Mouse (Mus musculus) hindbrain, postnatal 0 days (tissue): ENCODE results near the gene Ift80. TPM values are rescaled to one million over a fixed set of nuclear protein-coding genes. Genes with fewer than 3 reads are reported as not detected.

Experiments used
- ATAC-seq: fragments of 200-750 bp; cut with Nextera tagmentation; 2 replicates; pipeline ENCODE4 v1.8.0; 2017; ENCODE audit warnings: mild to moderate bottlenecking, moderate TSS enrichment, moderate library complexity
- DNase-seq: peaks from one replicate; pipeline ENCODE4 v3.0.0-alpha.2; 2015; ENCODE audit warnings: low spot score
- H3K27ac ChIP-seq: fragments of 300-500 bp; sonication (generic); 2 replicates; pipeline ENCODE4 v1.5.1; 2014; ENCODE audit warnings: mild to moderate bottlenecking
- H3K27me3 ChIP-seq: fragments of 300-500 bp; sonication (generic); 2 replicates; pipeline ENCODE4 v1.6.1; 2014; ENCODE audit warnings: low read length, mixed read lengths; ENCODE audit not compliant: insufficient read depth
- H3K36me3 ChIP-seq: fragments of 300-500 bp; sonication (generic); 2 replicates; pipeline ENCODE4 v1.6.1; 2014; ENCODE audit warnings: low read length, mixed read lengths; ENCODE audit not compliant: insufficient read depth
- H3K4me1 ChIP-seq: fragments of 300-500 bp; sonication (generic); 2 replicates; pipeline ENCODE4 v1.6.1; 2014; ENCODE audit warnings: antibody characterized with exemption, low read length, mixed read lengths; ENCODE audit not compliant: insufficient read depth
- H3K4me2 ChIP-seq: fragments of 300-500 bp; sonication (generic); 2 replicates; pipeline ENCODE4 v1.6.1; 2014; ENCODE audit warnings: low read depth, mild to moderate bottlenecking, low read length, moderate library complexity, mixed read lengths
- H3K4me3 ChIP-seq: fragments of 300-500 bp; sonication (generic); 2 replicates; pipeline ENCODE4 v1.5.1; 2014; ENCODE audit warnings: low read length
- H3K9ac ChIP-seq: fragments of 300-500 bp; sonication (generic); replicated peaks from 2 replicates; pipeline ENCODE4 v1.6.1; 2014; ENCODE audit warnings: mild to moderate bottlenecking, low read length, moderate library complexity, mixed read lengths
- H3K9me3 ChIP-seq: fragments of 300-500 bp; sonication (generic); 2 replicates; pipeline ENCODE4 v1.6.1; 2016; ENCODE audit warnings: low read length, mixed read lengths
- CTCF ChIP-seq: IDR thresholded peaks from 2 replicates; pipeline ENCODE4 v1.5.1; 2016; ENCODE audit warnings: antibody characterized with exemption, control low read depth, low read depth
- WGBS: fragments of 180-500 bp; shearing (Covaris S2); extraction: QIAGEN DNeasy Blood & Tissue Kit; methylation state at CpG from one replicate; pipeline ENCODE4 v1.1.7; 2014; 5-methylcytosine and 5-hydroxymethylcytosine counted together
- microRNA counts: library from miRNA; unstranded; fragments of <30 nt; microRNA quantifications from one replicate; lab custom pipeline; 2015
- microRNA-seq, 2 experiments: library from miRNA; unstranded; fragments of <30 nt; microRNA quantifications; one replicate each; pipeline ENCODE4; 2016
- polyA plus RNA-seq: library from polyadenylated mRNA; unstranded; fragments of >200 nt; fragmentation: Nextera tagmentation; extraction: Ambion mirVana; gene quantifications from 2 replicates; pipeline ENCODE4 v1.2.1, GENCODE M21; 2015
- total RNA-seq: library from RNA; depleted of rRNA; stranded (reverse); fragments of >200 nt; gene quantifications from 2 replicates; pipeline ENCODE4 v1.2.3, GENCODE M21; 2014; rRNA removed

Gene Ift80
- total and polyA plus RNA-seq, 2 experiments from 2014 or later = 5.3 to 7.7 TPM

- TF ChIP-seq CTCF = 0 out of 2 replicates have a peak, but pooled peaks have one; percentile 1
- Histone ChIP-seq H3K9ac (peak overlapping the region; percentile 76), H3K9me3 (no peaks in the 10 kb centered on the region), H3K4me3 (peak overlapping the region; percentile 73), H3K4me1 (no peaks in the 10 kb centered on the region), H3K4me2 (peak overlapping the region; percentile 87), H3K27me3 (no peaks in the 10 kb centered on the region), H3K36me3 (no peaks in the 10 kb centered on the region), H3K27ac (no peak overlapping the region)
- peak; percentile 7 for DNase-seq
- 4% methylated on average over 15 of the region's 15 CpGs for WGBS
- peak; percentile 44 for ATAC-seq
Observed at GRCm38 (mm10) chr3:68870568-68870950, 133.8 kb downstream of the Ift80 start.

GRCm38 (mm10) chr3:68869691-68870567, 134.4 kb downstream of the Ift80 start:
- H3K36me3 ChIP-seq = no peaks in the 10 kb centered on the region
- H3K4me1 ChIP-seq = no peaks in the 10 kb centered on the region
- H3K27ac ChIP-seq = peak overlapping the region; percentile 41
- H3K27me3 ChIP-seq = no peaks in the 10 kb centered on the region
- DNase-seq (peak; percentile 75), ATAC-seq (peak; percentile 80)
- H3K4me3 ChIP-seq = peak overlapping the region; percentile 73
- peak overlapping the region; percentile 87 for H3K4me2 ChIP-seq
- peak overlapping the region; percentile 76 for H3K9ac ChIP-seq
- no peaks in the 10 kb centered on the region for H3K9me3 ChIP-seq
- under 1% methylated on average over 95 of the region's 96 CpGs for WGBS
- peak; percentile 37; the same call in 1 of the 2 replicates for TF ChIP-seq CTCF

GRCm38 (mm10) chr3:68869211-68869690, 135.1 kb downstream of the Ift80 start, which contains the start of gene 1110032F04Rik:
Gene 1110032F04Rik (plus strand): TSS chr3:68869586.
- peak; percentile 80 for ATAC-seq
- Histone ChIP-seq H3K4me1 (no peaks in the 10 kb centered on the region), H3K27me3 (no peaks in the 10 kb centered on the region), H3K27ac (peak within 1 kb of the TSS; percentile 41), H3K9ac (peak within 1 kb of the TSS; percentile 76), H3K4me3 (peak within 1 kb of the TSS; percentile 73), H3K4me2 (peak within 1 kb of the TSS; percentile 87), H3K36me3 (no peaks in the 10 kb centered on the region), H3K9me3 (no peaks in the 10 kb centered on the region)
- no peak for TF ChIP-seq CTCF
- WGBS = under 1% methylated on average over 49 of the region's 62 CpGs
- DNase-seq = peak; percentile 77

GRCm38 (mm10) chr3:68852414-68852813, 152.0 kb downstream of the Ift80 start:
- H3K9me3 ChIP-seq = no peaks in the 10 kb centered on the region
- H3K27me3 ChIP-seq = no peaks in the 10 kb centered on the region
- 89% methylated on average over 1 of the region's 1 CpGs for WGBS
- no peak overlapping the region for H3K9ac ChIP-seq
- no peak for ATAC-seq
- DNase-seq = no peak
- no peaks in the 10 kb centered on the region for H3K4me1 ChIP-seq
- no peak for TF ChIP-seq CTCF
- H3K36me3 ChIP-seq = no peaks in the 10 kb centered on the region
- H3K27ac ChIP-seq = no peak overlapping the region
- H3K4me2 ChIP-seq = no peak overlapping the region
- H3K4me3 ChIP-seq = no peak overlapping the region

- ATAC-seq (no peak), DNase-seq (no peak)
- H3K9ac ChIP-seq = no peak overlapping the region
- H3K27ac ChIP-seq = no peak overlapping the region
- no peaks in the 10 kb centered on the region for H3K27me3 ChIP-seq
- no peaks in the 10 kb centered on the region for H3K9me3 ChIP-seq
- 77% methylated on average over 3 of the region's 3 CpGs for WGBS
- H3K4me1 ChIP-seq = no peaks in the 10 kb centered on the region
- no peak overlapping the region for H3K4me2 ChIP-seq
- no peak for TF ChIP-seq CTCF
- no peaks in the 10 kb centered on the region for H3K36me3 ChIP-seq
- no peak overlapping the region for H3K4me3 ChIP-seq
Observed at GRCm38 (mm10) chr3:68848323-68848722, 156.0 kb downstream of the Ift80 start.

GRCm38 (mm10) chr3:68844025-68844424, 160.3 kb downstream of the Ift80 start:
- Histone ChIP-seq H3K27ac (no peak overlapping the region), H3K4me2 (no peak overlapping the region), H3K4me1 (no peaks in the 10 kb centered on the region), H3K9me3 (no peaks in the 10 kb centered on the region), H3K9ac (no peak overlapping the region), H3K27me3 (no peaks in the 10 kb centered on the region), H3K4me3 (no peak overlapping the region), H3K36me3 (no peaks in the 10 kb centered on the region)
- no peak for ATAC-seq
- no peak for TF ChIP-seq CTCF
- DNase-seq = no peak
- 94% methylated on average over 4 of the region's 4 CpGs for WGBS

MicroRNAs within 50 kb of the gene (microRNA counts, 519-probe panel; counts per million panel counts)
- 5,548 counts per million, percentile 90 among the panel's probes with 10 or more counts for microRNA mmu-miR-15b (lab: Ali Mortazavi, UCI)

Small RNAs within 50 kb of the gene (microRNA-seq; reads per million reads assigned to microRNA genes)
- gene Mir15b (827 to 1,903 reads per million in 2 experiments), gene Mir16-2 (266 to 398 reads per million in 2 experiments)

Other genes with a start within 250 kb of the Ift80 start
- gene 1110032F04Rik, start 135.0 kb downstream of the Ift80 start, total RNA-seq = 29.0 and 32.0 TPM in 2 replicates
- gene 1110032F04Rik, start 135.0 kb downstream of the Ift80 start, polyA plus RNA-seq = 4.8 and 5.2 TPM in 2 replicates
- 7.2 and 12.5 TPM in 2 replicates for gene Smc4, start 168 bp upstream of the Ift80 start, total RNA-seq
- 34.6 and 45.7 TPM in 2 replicates for gene Smc4, start 168 bp upstream of the Ift80 start, polyA plus RNA-seq
- gene Trim59, start 40.2 kb upstream of the Ift80 start, total RNA-seq = 5.5 and 8.2 TPM in 2 replicates
- gene Trim59, start 40.2 kb upstream of the Ift80 start, polyA plus RNA-seq = 22.5 and 26.4 TPM in 2 replicates
- gene Kpna4, start 122.5 kb upstream of the Ift80 start, total RNA-seq = 48.2 and 53.0 TPM in 2 replicates
- 21.7 and 26.4 TPM in 2 replicates for gene Kpna4, start 122.5 kb upstream of the Ift80 start, polyA plus RNA-seq
- gene Arl14, start 217.8 kb upstream of the Ift80 start, total RNA-seq = not detected in 2 replicates
- not detected in 2 replicates for gene Arl14, start 217.8 kb upstream of the Ift80 start, polyA plus RNA-seq